Mouse (Mus musculus) lung, embryonic 14.5 days (tissue): Measurements from ENCODE around the gene Ctr9. TPM values are rescaled to one million over a fixed set of nuclear protein-coding genes. Genes with fewer than 3 reads are reported as not detected.
A peak's percentile ranks its signal among the peaks of the same experiment; 100 is the strongest.

Experiments
- ATAC-seq: fragments of 200-750 bp; cut with Nextera tagmentation; 2 replicates; pipeline ENCODE4 v1.8.0; 2017; ENCODE audit warnings: mild to moderate bottlenecking, moderate TSS enrichment, moderate library complexity; ENCODE audit not compliant: insufficient read depth
- DNase-seq: peaks from one replicate; pipeline ENCODE4 v3.0.0-alpha.2; 2015
- H3K27ac ChIP-seq: fragments of 300-500 bp; sonication (generic); 2 replicates; pipeline ENCODE4 v1.5.1; 2014; ENCODE audit warnings: low read depth, mild to moderate bottlenecking, moderate library complexity
- H3K27me3 ChIP-seq: fragments of 300-500 bp; sonication (generic); 2 replicates; pipeline ENCODE4 v1.6.1; 2014; ENCODE audit warnings: low read length, control low read depth; ENCODE audit not compliant: insufficient read depth
- H3K36me3 ChIP-seq: fragments of 300-500 bp; sonication (generic); 2 replicates; pipeline ENCODE4 v1.6.1; 2014; ENCODE audit warnings: control low read depth; ENCODE audit not compliant: insufficient read depth
- H3K4me1 ChIP-seq: fragments of 300-500 bp; sonication (generic); 2 replicates; pipeline ENCODE4 v1.6.1; 2014; ENCODE audit warnings: antibody characterized with exemption, control low read depth; ENCODE audit not compliant: insufficient read depth
- H3K4me2 ChIP-seq: fragments of 300-500 bp; sonication (generic); 2 replicates; pipeline ENCODE4 v1.6.1; 2014; ENCODE audit warnings: mild to moderate bottlenecking
- H3K4me3 ChIP-seq: fragments of 300-500 bp; sonication (generic); 2 replicates; pipeline ENCODE4 v1.5.1; 2014; ENCODE audit warnings: low read depth, low read length
- H3K9ac ChIP-seq: fragments of 300-500 bp; sonication (generic); 2 replicates; pipeline ENCODE4 v1.6.1; 2014
- H3K9me3 ChIP-seq: fragments of 300-500 bp; sonication (generic); 2 replicates; pipeline ENCODE4 v1.6.1; 2016; ENCODE audit warnings: low read depth, low read length, control low read depth
- CTCF ChIP-seq: IDR thresholded peaks from 2 replicates; pipeline ENCODE4 v1.5.1; 2016; ENCODE audit warnings: antibody characterized with exemption, low read depth
- WGBS: fragments of 180-500 bp; shearing (Covaris S2); extraction: QIAGEN DNeasy Blood & Tissue Kit; methylation state at CpG from one replicate; pipeline ENCODE4 v1.1.7; 2014; 5-methylcytosine and 5-hydroxymethylcytosine counted together
- polyA plus RNA-seq: library from polyadenylated mRNA; unstranded; fragments of >200 nt; fragmentation: Nextera tagmentation; extraction: Ambion mirVana; gene quantifications from 2 replicates; pipeline ENCODE4 v1.2.1, GENCODE M21; 2014

Gene Ctr9
- polyA plus RNA-seq, result 65.2 and 68.8 TPM in 2 replicates

- H3K27me3 ChIP-seq, result no peaks in the 10 kb centered on the region
- H3K9me3 ChIP-seq, result no peaks in the 10 kb centered on the region
- peak within 1 kb of the TSS; percentile 92 for H3K4me2 ChIP-seq
- peak; percentile 95 for DNase-seq
- H3K4me1 ChIP-seq, result peaks cover 11% of the 10 kb centered on the region; the same call in 1 of the 2 replicates
- H3K9ac ChIP-seq, result peak within 1 kb of the TSS; percentile 71
- no peak for TF ChIP-seq CTCF
- H3K4me3 ChIP-seq, result peak within 1 kb of the TSS; percentile 65
- peak within 1 kb of the TSS; percentile 90 for H3K27ac ChIP-seq
- WGBS, result 5% methylated on average over 45 of the region's 45 CpGs
- ATAC-seq, result peak; percentile 96
- peaks cover 19% of the 10 kb centered on the region for H3K36me3 ChIP-seq
These were observed at the start of gene Ctr9 for GRCm38 (mm10) chr7:111028281-111029045. Gene Ctr9, plus strand, starts transcription at chr7:111028951.

- 18% methylated on average over 8 of the region's 8 CpGs for WGBS
- Histone ChIP-seq H3K9me3 (no peaks in the 10 kb centered on the region), H3K4me2 (peak overlapping the region; percentile 52), H3K4me3 (peak overlapping the region; percentile 28), H3K36me3 (no peaks in the 10 kb centered on the region), H3K27me3 (no peaks in the 10 kb centered on the region), H3K27ac (peak overlapping the region; percentile 93), H3K4me1 (peaks cover 26% of the 10 kb centered on the region), H3K9ac (no peak overlapping the region)
- DNase-seq, result peak; percentile 87
- no peak for TF ChIP-seq CTCF
- ATAC-seq, result peak; percentile 71
These were observed 47.7 kb upstream of the Ctr9 start for GRCm38 (mm10) chr7:110981036-110981435.

- DNase-seq (peak; percentile 96), ATAC-seq (peak; percentile 79)
- peaks cover 31% of the 10 kb centered on the region for H3K4me1 ChIP-seq
- H3K4me3 ChIP-seq, result peak within 1 kb of the TSS; percentile 28
- H3K4me2 ChIP-seq, result peak within 1 kb of the TSS; percentile 52
- TF ChIP-seq CTCF, result no peak
- no peaks in the 10 kb centered on the region for H3K9me3 ChIP-seq
- H3K27ac ChIP-seq, result peak within 1 kb of the TSS; percentile 93
- H3K9ac ChIP-seq, result peak within 1 kb of the TSS; percentile 33
- no peaks in the 10 kb centered on the region for H3K36me3 ChIP-seq
- H3K27me3 ChIP-seq, result no peaks in the 10 kb centered on the region
- WGBS, result 12% methylated on average over 7 of the region's 7 CpGs
These were observed 46.6 kb upstream of the Ctr9 start, which contains the start of gene Mrvi1 for GRCm38 (mm10) chr7:110982053-110982705. Gene Mrvi1, minus strand, starts transcription at chr7:110982461.

GRCm38 (mm10) chr7:110982764-110983163, 46.0 kb upstream of the Ctr9 start:
- Histone ChIP-seq H3K36me3 (no peaks in the 10 kb centered on the region), H3K9ac (no peak overlapping the region), H3K4me3 (no peak overlapping the region), H3K4me2 (peak overlapping the region; percentile 52), H3K4me1 (peaks cover 31% of the 10 kb centered on the region), H3K9me3 (no peaks in the 10 kb centered on the region), H3K27me3 (no peaks in the 10 kb centered on the region), H3K27ac (peak overlapping the region; percentile 93)
- peak; percentile 59 for TF ChIP-seq CTCF
- peak; percentile 79 for DNase-seq
- no peak for ATAC-seq
- WGBS, result 47% methylated on average over 4 of the region's 4 CpGs

GRCm38 (mm10) chr7:110983621-110984020, 45.1 kb upstream of the Ctr9 start:
- no peaks in the 10 kb centered on the region for H3K36me3 ChIP-seq
- H3K4me2 ChIP-seq, result no peak overlapping the region
- DNase-seq (peak; percentile 77), ATAC-seq (no peak)
- H3K27ac ChIP-seq, result peak overlapping the region; percentile 93; the same call in 1 of the 2 replicates
- TF ChIP-seq CTCF, result no peak
- peaks cover 31% of the 10 kb centered on the region for H3K4me1 ChIP-seq
- WGBS, result 29% methylated on average over 5 of the region's 5 CpGs
- H3K27me3 ChIP-seq, result no peaks in the 10 kb centered on the region
- no peaks in the 10 kb centered on the region for H3K9me3 ChIP-seq
- H3K4me3 ChIP-seq, result no peak overlapping the region
- no peak overlapping the region for H3K9ac ChIP-seq

GRCm38 (mm10) chr7:110985581-110986265, 43.0 kb upstream of the Ctr9 start:
- no peak for ATAC-seq
- WGBS, result 66% methylated on average over 7 of the region's 7 CpGs

More at GRCm38 (mm10) chr7:110985581-110986265, 43.0 kb upstream of the Ctr9 start:
- Histone ChIP-seq H3K36me3 (no peaks in the 10 kb centered on the region), H3K9me3 (no peaks in the 10 kb centered on the region), H3K4me3 (no peak overlapping the region), H3K27ac (peak overlapping the region; percentile 18; the same call in 1 of the 2 replicates), H3K27me3 (no peaks in the 10 kb centered on the region), H3K4me2 (no peak overlapping the region), H3K9ac (no peak overlapping the region), H3K4me1 (peaks cover 24% of the 10 kb centered on the region)
- DNase-seq, result peak; percentile 75
- TF ChIP-seq CTCF, result no peak
